Mouse (Mus musculus) heart, postnatal 25 days (tissue): ENCODE data around the gene Skap2. TPM values are rescaled to one million over a fixed set of nuclear protein-coding genes. Genes with fewer than 3 reads are reported as not detected.

Source experiments
- DNase-seq: peaks from one replicate; pipeline ENCODE4 v3.0.0; 2022; ENCODE audit warnings: low spot score
- intact Hi-C: fragments of 180-260 bp; cut with DNase I; formaldehyde crosslinking; loops from one replicate; pipeline ENCODE4 v1.15.1; 2025
- total RNA-seq, 2 experiments: library from RNA; stranded (reverse); gene quantifications; 2 replicates each; pipeline ENCODE4 v1.2.3; 2021

The Skap2 gene
- total RNA-seq, 2 experiments from 2014 or later: 6.9 to 7.8 TPM

GRCm38 (mm10) chr6:51901544-51901943 is 110.8 kb downstream of the Skap2 start:
- intact Hi-C loops: no loop called here
- no peak for DNase-seq

GRCm38 (mm10) chr6:51898318-51898994 is 113.9 kb downstream of the Skap2 start:
- no peak for DNase-seq
- intact Hi-C loops: no loop called here

- intact Hi-C loops: no loop called here
- no peak for DNase-seq
Observed at GRCm38 (mm10) chr6:51895753-51896152, 116.6 kb downstream of the Skap2 start.

GRCm38 (mm10) chr6:51894717-51895116 is 117.6 kb downstream of the Skap2 start:
- DNase-seq: no peak
- intact Hi-C loops: no loop called here

DNA sequence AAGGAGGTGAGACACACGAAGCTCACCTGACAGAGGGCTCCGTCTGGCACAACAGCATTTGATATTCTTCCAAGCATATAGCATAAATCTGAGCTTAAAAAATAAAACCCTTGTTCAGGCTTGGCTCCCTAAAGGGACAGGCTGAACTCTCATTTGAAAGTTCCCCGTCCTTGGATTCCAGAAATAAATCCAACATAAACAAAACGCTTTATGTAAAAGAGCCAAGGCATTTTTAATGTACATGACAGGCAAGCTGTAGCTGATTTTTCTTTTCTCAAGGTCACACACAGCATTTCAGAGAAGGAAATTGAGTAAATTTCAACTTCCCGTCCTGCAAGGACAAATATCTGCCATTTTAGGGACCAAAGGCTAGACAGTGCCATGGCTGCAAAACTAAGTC is 122.0 kb downstream of the Skap2 start:
- no peak for DNase-seq
- intact Hi-C loops: no loop called here

DNA sequence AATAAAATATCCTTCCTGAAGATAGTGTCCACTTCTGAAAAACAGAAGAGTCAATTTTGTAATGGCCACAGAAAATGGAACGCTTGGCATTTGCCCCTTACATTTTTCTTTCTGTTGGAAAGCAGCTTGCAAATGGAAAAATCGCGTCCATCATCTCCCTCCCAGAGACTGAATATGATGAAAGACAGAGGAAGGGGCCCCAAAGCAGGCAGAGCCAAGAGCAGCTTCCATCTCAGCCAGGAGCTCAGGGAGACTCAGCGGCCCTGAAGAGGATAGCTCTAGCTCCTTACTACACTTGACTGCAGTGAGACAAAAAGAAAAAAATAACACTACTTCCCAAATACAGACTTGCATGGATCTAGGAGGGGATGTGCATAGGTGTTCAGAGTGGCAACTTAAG is 122.5 kb downstream of the Skap2 start:
- intact Hi-C loops: no loop called here
- no peak for DNase-seq

GRCm38 (mm10) chr6:51886902-51887431 is 125.4 kb downstream of the Skap2 start:
- intact Hi-C loops: no loop called here
- DNase-seq: no peak

- intact Hi-C loops: no loop called here
- no peak for DNase-seq
Observed at GRCm38 (mm10) chr6:51882880-51883274, 129.5 kb downstream of the Skap2 start.

DNA sequence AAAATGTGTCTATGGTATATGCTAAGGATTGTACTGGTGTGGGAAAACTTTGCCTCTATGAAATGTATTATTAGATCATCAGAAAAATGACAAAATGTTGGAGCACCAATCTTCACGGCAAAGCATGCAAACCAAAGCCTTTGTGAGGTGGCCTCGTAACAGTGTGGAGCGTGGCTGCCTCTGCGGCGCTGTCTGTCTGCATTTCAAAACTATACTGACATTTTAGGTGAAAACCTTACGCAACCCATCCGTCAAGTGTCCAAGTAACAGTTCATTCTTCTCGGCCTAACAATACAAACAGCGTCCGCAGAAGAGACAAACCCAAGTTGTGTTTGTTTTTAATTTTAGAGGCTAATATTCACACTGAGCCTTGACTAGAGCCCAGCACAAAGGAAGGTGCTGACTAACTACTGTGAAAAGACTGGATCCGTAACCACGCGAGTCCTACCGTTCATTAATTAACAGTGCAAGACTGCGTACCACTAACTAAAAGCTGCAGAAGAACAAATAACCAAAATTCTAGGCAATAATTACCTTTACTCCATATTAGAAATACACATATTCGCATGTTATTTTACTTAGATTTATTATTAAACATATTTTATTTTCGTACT is 130.0 kb downstream of the Skap2 start:
- no peak for DNase-seq
- intact Hi-C loops: no loop called here

GRCm38 (mm10) chr6:51881181-51881968 is 131.0 kb downstream of the Skap2 start:
- intact Hi-C loops: no loop called here
- DNase-seq: peak; percentile 6

DNA sequence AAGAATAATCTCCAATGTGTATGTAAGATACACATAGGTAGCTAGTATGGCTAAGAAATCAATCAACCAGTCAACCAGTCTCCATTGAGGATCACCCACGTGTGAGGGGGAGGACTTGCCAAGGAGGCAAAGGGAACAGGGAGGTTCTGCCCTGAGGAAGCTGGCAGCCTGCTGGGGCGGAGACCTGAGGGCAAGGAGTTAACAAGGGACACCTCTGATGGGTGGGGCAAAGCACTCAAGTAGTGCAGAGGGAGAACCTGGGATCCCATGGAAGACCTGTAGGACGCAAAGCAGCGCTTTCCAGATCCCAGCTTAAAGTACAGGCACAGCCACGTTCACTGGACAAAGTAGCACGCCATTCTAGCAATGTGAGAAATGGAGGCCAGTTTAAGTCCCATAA is 131.6 kb downstream of the Skap2 start:
- intact Hi-C loops: no loop called here
- DNase-seq: no peak

DNA sequence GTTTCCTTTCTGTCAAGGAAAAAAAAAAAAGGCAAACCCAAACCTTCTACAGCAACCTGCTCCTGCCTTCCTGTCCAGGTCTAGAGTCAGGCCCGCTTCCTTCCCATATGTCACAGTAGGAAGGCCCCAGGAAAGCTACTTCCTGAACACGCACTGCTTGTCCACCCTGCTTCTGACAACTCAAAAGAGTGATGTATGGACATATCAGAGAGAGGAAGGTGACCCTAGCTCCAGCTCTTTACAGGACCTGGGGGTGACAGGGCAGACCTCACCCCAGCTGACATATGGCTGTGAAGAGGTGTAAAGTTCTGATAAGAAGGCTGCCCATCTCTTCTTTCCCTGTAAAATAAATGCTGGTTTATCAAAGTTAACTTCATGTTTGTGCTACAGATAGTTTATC is 133.8 kb downstream of the Skap2 start:
- intact Hi-C loops: loop anchor here (5.0 kb wide), 2 partner anchors 124 to 319 kb away; no protein-coding TSS in a partner anchor
- no peak for DNase-seq

GRCm38 (mm10) chr6:51876841-51877553 is 135.4 kb downstream of the Skap2 start:
- no peak for DNase-seq
- intact Hi-C loops: loop anchor here (5.0 kb wide), 2 partner anchors 125 to 320 kb away; no protein-coding TSS in a partner anchor

- intact Hi-C loops: loop anchor here (5.0 kb wide), 2 partner anchors 126 to 321 kb away; no protein-coding TSS in a partner anchor
- DNase-seq: no peak
Observed at GRCm38 (mm10) chr6:51875884-51876626, 136.3 kb downstream of the Skap2 start.

- intact Hi-C loops: loop anchor here (5.0 kb wide), 1 partner anchor 138 kb away; the partner anchor contains the start of gene Skap2
- DNase-seq: no peak
Observed at GRCm38 (mm10) chr6:51874035-51874434, 138.3 kb downstream of the Skap2 start.

DNA sequence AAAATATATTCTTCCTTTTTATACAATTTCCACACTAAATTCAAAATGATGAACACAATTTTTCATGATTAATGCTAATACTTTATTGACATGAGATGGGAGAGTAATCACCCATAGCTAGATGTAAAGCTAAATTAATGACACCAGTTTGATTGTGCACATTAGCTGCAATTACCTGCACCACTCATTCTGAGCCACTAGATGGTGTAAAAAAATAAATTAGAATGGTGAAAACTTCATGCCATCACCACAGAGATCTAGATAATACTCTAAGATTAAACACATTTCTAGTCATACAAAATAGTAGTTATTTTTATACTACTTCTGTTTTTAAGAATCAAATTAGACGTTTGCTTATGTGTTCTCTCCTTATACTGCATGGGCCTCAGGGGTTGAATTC is 141.2 kb downstream of the Skap2 start:
- no peak for DNase-seq
- intact Hi-C loops: loop anchor here (2.0 to 5.0 kb wide), 2 partner anchors 141 to 350 kb away; partner anchors contain the start of genes Hoxa7 and Skap2

DNA sequence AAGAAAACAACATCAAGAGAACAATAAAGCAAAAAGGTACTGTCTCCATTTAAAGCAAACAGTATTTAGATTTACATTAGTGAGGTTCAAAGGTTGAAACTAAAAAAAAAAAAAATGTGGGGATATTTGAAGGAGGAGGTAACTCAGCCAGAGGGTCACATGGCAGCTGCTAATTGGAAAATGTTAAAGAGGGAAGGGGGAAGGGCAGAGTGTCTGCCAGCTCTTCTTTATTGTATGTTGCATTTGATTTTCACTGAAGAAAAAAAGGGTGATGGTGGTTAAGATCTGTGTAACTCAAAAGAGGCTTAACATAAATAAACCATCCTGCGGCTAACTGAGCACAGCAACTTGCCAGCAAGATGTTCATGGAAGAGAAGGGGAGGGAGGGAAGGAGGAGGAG is 142.1 kb downstream of the Skap2 start:
- no peak for DNase-seq
- intact Hi-C loops: loop anchor here (2.0 to 5.0 kb wide), 2 partner anchors 142 to 351 kb away; partner anchors contain the start of genes Hoxa7 and Skap2

DNA sequence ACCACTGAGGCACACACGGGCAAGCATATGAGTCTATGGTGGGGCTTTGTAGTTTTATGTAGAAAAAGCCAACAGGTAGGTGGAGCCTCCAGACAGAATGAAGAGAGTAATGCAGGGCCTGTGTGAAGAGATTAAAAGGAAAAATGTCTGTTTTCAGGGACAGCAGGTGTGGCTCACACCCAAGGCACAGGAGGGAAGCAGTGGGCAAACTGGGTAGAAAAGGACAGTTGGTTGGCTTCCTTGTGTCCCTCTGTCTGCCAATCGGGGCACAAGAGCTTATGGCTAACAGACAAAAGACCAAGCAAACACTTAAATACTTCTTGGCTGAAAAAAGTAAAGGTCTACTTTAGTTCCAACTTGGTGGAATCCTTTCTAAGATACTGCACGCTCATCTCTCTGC is 145.8 kb downstream of the Skap2 start:
- no peak for DNase-seq
- intact Hi-C loops: no loop called here

DNA sequence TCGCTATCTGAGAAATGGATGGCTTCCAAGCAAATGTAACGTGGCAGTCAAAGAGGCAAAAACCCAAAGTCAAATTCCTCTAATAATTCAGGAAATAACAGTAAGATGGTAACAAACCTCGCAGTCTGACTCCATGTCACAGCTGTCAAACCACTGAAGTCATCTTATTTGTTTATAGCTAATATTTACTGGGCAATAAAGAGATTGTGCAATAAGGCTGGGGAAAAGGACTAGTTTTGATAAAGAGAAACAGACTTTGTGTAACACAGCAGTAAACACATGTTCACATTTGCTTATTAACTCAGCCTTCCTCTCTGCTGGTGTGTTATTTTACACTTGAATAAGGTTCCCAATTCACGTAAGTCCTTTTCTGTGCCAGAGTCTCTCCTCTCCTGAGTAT is 148.8 kb downstream of the Skap2 start:
- intact Hi-C loops: no loop called here
- no peak for DNase-seq
